ENCODE assay signal across 8 mouse cellular contexts in genomic region chr19:9135512-9136331, GRCm38 (mm10). TPM values are rescaled to one million over a fixed set of nuclear protein-coding genes. Genes with fewer than 3 reads are reported as not detected.
DNase-seq lines count a peak whose midpoint lies in the region; ATAC-seq and TF ChIP-seq lines count a peak whose summit lies in the region.

Gene Asrgl1 (minus strand): TSS chr19:9135636.

- 0 out of 2 replicates have a peak, but pooled peaks cover 3% of the 10 kb centered on the region for H3K36me3 ChIP-seq in lung, embryonic 15.5 days

- H3K9me3 ChIP-seq in lung, embryonic 15.5 days: no peaks in the 10 kb centered on the region

- no peak for TF ChIP-seq CTCF in olfactory bulb, adult 2 months (IDR thresholded peaks at IDR 0.05; ENCODE audit: insufficient read depth, low read depth, low read length)

- 9% methylated on average over 31 of the region's 31 CpGs for WGBS in lung, embryonic 15.5 days
- 7% methylated on average over 31 of the region's 31 CpGs for WGBS in olfactory bulb, adult 2 months

- H3K27me3 ChIP-seq in lung, embryonic 15.5 days: no peaks in the 10 kb centered on the region

- peaks cover 16% of the 10 kb centered on the region for H3K4me1 ChIP-seq in lung, embryonic 15.5 days
- 0 out of 2 replicates have a peak, but pooled peaks cover 2% of the 10 kb centered on the region for H3K4me1 ChIP-seq in olfactory bulb, adult 2 months (ENCODE audit: control insufficient read depth, insufficient read depth, low read length)

- H3K27ac ChIP-seq in lung, embryonic 15.5 days: peak within 1 kb of the TSS; percentile 22; the same call in 1 of the 2 replicates
- peak within 1 kb of the TSS; percentile 54 for H3K27ac ChIP-seq in olfactory bulb, adult 2 months (ENCODE audit: insufficient read depth, low read depth, low read length)

- peak; percentile 85 for DNase-seq in MN1 (ENCODE audit: low spot score)
- peak; percentile 91 for DNase-seq in cerebellum, adult 8-10 months
- DNase-seq in forelimb bud, embryonic 11.5 days (ENCODE audit: low read depth, low spot score): peak; percentile 92
- peak; percentile 69 for DNase-seq in layer of hippocampus, adult 9-10 months (ENCODE audit: low spot score)
- peak; percentile 88 for DNase-seq in thymus, adult 18-20 months

- peak within 1 kb of the TSS; percentile 77 for H3K4me3 ChIP-seq in lung, embryonic 15.5 days
- peak within 1 kb of the TSS; percentile 69 for H3K4me3 ChIP-seq in olfactory bulb, adult 2 months (ENCODE audit: insufficient read depth, low read depth, low read length)

- H3K4me2 ChIP-seq in lung, embryonic 15.5 days: peak within 1 kb of the TSS; percentile 95

- peak within 1 kb of the TSS; percentile 68 for H3K9ac ChIP-seq in lung, embryonic 15.5 days

- peak; percentile 91 to 96 for ATAC-seq in hematopoietic stem cell, adult 5-6 weeks (replicated peaks in 1 of 2; ENCODE audit: insufficient read depth in 1 of 2, low FRiP score in 2 of 2, low TSS enrichment in 1 of 2, low read depth in 1 of 2, poor library complexity in 2 of 2, severe bottlenecking in 2 of 2)
- ATAC-seq in lung, embryonic 15.5 days (ENCODE audit: borderline replicate concordance, extremely low read depth, low FRiP score, low TSS enrichment): peak; percentile 97

- peak; percentile 91 for TF ChIP-seq POLR2A in olfactory bulb, adult 2 months (IDR thresholded peaks at IDR 0.05; ENCODE audit: insufficient read depth, low read depth, low read length)

RNA-seq across cellular contexts. Expression of gene Asrgl1, which starts in this region (rescaled TPM):
- total RNA-seq in hematopoietic stem cell, adult 5-6 weeks (2017): 35.4 TPM in 2 replicates
- 14.1 and 18.1 TPM in 2 replicates for polyA plus RNA-seq in lung, embryonic 15.5 days (2015; fragmentation: Nextera tagmentation; extraction: Ambion mirVana)
- polyA plus RNA-seq in olfactory bulb, adult 2 months (2012; ENCODE audit: insufficient read depth, insufficient read length, low replicate concordance, missing spikeins): 72.4 TPM in 1 of 2 replicates, not detected in the other

Comparison
In these comparisons a context has a peak if more than half of its experiments do, and no peak if none do; other contexts are left out.
1. Peak in every context shown above with its lines: DNase-seq, ATAC-seq, H3K4me3 ChIP-seq and H3K27ac ChIP-seq.